Mouse (Mus musculus): ENCODE data around the gene Prss53. TPM values are rescaled to one million over a fixed set of nuclear protein-coding genes. Genes with fewer than 3 reads are reported as not detected.

Prss53 gene
- total and polyA plus RNA-seq, 3 experiments: 0.15 to 0.77 TPM; not detected in 1

DNA sequence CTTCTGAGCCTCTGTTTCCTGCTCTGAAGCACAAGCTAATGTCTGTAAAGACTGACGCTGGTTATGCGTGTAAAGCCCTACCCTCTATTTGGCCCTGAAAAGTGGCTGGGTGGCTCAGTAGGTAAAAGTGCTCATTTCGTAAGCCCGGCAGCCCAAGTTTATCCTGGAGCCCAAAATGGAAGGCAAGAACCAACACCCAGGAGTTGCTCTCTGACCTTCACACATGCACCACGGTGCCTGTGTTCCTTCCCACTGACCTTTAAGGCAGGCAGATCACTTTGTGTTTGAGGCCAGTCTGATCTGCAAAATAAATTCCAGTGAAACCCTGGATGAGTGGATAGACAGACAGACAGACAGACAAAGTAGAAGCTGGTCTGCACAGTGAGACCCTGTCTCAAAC is 32.9 kb upstream of the Prss53 start:
- H3K27ac ChIP-seq (ENCODE audit: control insufficient read depth, low read depth, low read length): no peak overlapping the region
- no peaks in the 10 kb centered on the region for H3K9me3 ChIP-seq (replicated peaks; ENCODE audit: insufficient read depth, low read length)
- no peak overlapping the region for H3K4me3 ChIP-seq (ENCODE audit: control insufficient read depth in 1 of 2, insufficient read depth in 1 of 2, low read depth in 2 of 2, low read length in 2 of 2)
- H3K27me3 ChIP-seq (ENCODE audit: control insufficient read depth in 1 of 2, insufficient read depth in 2 of 2, low read length in 2 of 2): no peaks in the 10 kb centered on the region
- TF ChIP-seq BHLHE40 (IDR thresholded peaks at IDR 0.05; ENCODE audit: borderline replicate concordance, low read depth, low read length) (no peak), ZKSCAN1 (IDR thresholded peaks at IDR 0.05; ENCODE audit: low read depth, low read length) (no peak), JUND (IDR thresholded peaks at IDR 0.05; ENCODE audit: low read depth, low read length) (no peak), MXI1 (IDR thresholded peaks at IDR 0.05; ENCODE audit: low read depth, low read length) (no peak), E2F4 (IDR thresholded peaks at IDR 0.05; ENCODE audit: borderline replicate concordance, low read depth, low read length) (no peak), GATA1 (IDR thresholded peaks at IDR 0.05; ENCODE audit: low read depth, low read length) (no peak), CTCF (IDR thresholded peaks at IDR 0.05 in 2 of 3, conservative IDR thresholded peaks at IDR 0.05 in 1 of 3; ENCODE audit: control insufficient read depth in 1 of 3, insufficient read depth in 1 of 3, low read depth in 2 of 3, low read length in 3 of 3, poor library complexity in 1 of 3, severe bottlenecking in 1 of 3) (no peak), ZNF384 (IDR thresholded peaks at IDR 0.05; ENCODE audit: low read depth, low read length) (no peak), USF2 (IDR thresholded peaks at IDR 0.05; ENCODE audit: borderline replicate concordance in 1 of 2, insufficient read depth in 1 of 2, low read depth in 1 of 2, low read length in 2 of 2) (no peak), SMC3 (IDR thresholded peaks at IDR 0.05; ENCODE audit: low read depth, low read length) (no peak), SIN3A (IDR thresholded peaks at IDR 0.05; ENCODE audit: low read length) (no peak), USF1 (IDR thresholded peaks at IDR 0.05; ENCODE audit: low read depth, low read length) (no peak), MAX (IDR thresholded peaks at IDR 0.05; ENCODE audit: low read length) (no peak), EP300 (IDR thresholded peaks at IDR 0.05; ENCODE audit: low read depth in 1 of 2, low read length in 2 of 2) (no peak), MEF2A (IDR thresholded peaks at IDR 0.05; ENCODE audit: extremely low read depth, insufficient replicate concordance, low read depth, low read length, poor library complexity, severe bottlenecking) (no peak), ZC3H11A (IDR thresholded peaks at IDR 0.05; ENCODE audit: low read depth, low read length) (no peak), POLR2A (IDR thresholded peaks at IDR 0.05; ENCODE audit: control insufficient read depth in 1 of 2, insufficient read depth in 1 of 2, low read depth in 1 of 2, low read length in 2 of 2, poor library complexity in 1 of 2) (no peak), ELF1 (IDR thresholded peaks at IDR 0.05; ENCODE audit: low read depth, low read length) (no peak), KAT2A (conservative IDR thresholded peaks at IDR 0.05; ENCODE audit: low read depth, low read length) (no peak), TAL1 (IDR thresholded peaks at IDR 0.05; ENCODE audit: low read length) (no peak)
- no peak overlapping the region for H3K9ac ChIP-seq (ENCODE audit: control insufficient read depth, low read depth, low read length, poor library complexity, severe bottlenecking)
- no peaks in the 10 kb centered on the region for H3K79me2 ChIP-seq (ENCODE audit: control insufficient read depth, insufficient read depth, low read length, poor library complexity)
- H3K4me1 ChIP-seq (ENCODE audit: control insufficient read depth in 1 of 2, insufficient read depth in 2 of 2, low read length in 2 of 2): peaks cover 0 to 13% of the 10 kb centered on the region in 2 experiments; a peak in 2 of 4 replicates
- DNase-seq (ENCODE audit: low read depth, low spot score): no peak
- H3K36me3 ChIP-seq (ENCODE audit: control insufficient read depth in 1 of 2, insufficient read depth in 2 of 2, low read length in 2 of 2): peaks cover 2 to 15% of the 10 kb centered on the region in 2 experiments

All from MEL (cell line).